Mouse (Mus musculus) large intestine, adult 2 months (tissue): ENCODE measurements around the gene Sdhb. TPM values are rescaled to one million over a fixed set of nuclear protein-coding genes. Genes with fewer than 3 reads are reported as not detected.

ENCODE experiments used
- DNase-seq: peaks from one replicate; pipeline ENCODE4 v3.0.0-alpha.2; 2012; ENCODE audit warnings: low read depth, low spot score
- WGBS: fragments of 180-500 bp; shearing (Covaris S2); methylation state at CpG from one replicate; pipeline ENCODE4 v1.1.7; 2018; 5-methylcytosine and 5-hydroxymethylcytosine counted together
- polyA plus RNA-seq: library from polyadenylated mRNA; depleted of rRNA; stranded (reverse); fragments of >200 nt; gene quantifications from 2 replicates; pipeline ENCODE4 v1.2.3, GENCODE M21; 2012

Gene Sdhb
- polyA plus RNA-seq, 1 experiment, result 328 TPM

GRCm38 (mm10) chr4:140971691-140972090, 10.7 kb downstream of the Sdhb start:
- 76% methylated on average over 13 of the region's 13 CpGs for WGBS

GRCm38 (mm10) chr4:140974408-140974807, 13.4 kb downstream of the Sdhb start:
- no peak for DNase-seq

More at GRCm38 (mm10) chr4:140971691-140972090, 10.7 kb downstream of the Sdhb start:
- DNase-seq, result no peak

GRCm38 (mm10) chr4:140975356-140975755, 14.4 kb downstream of the Sdhb start:
- no peak for DNase-seq
- 87% methylated on average over 7 of the region's 7 CpGs for WGBS

More at GRCm38 (mm10) chr4:140974408-140974807, 13.4 kb downstream of the Sdhb start:
- 94% methylated on average over 6 of the region's 6 CpGs for WGBS

GRCm38 (mm10) chr4:140977278-140977677, 16.3 kb downstream of the Sdhb start:
- WGBS, result 42% methylated on average over 10 of the region's 10 CpGs
- DNase-seq, result no peak

- WGBS, result 55% methylated on average over 14 of the region's 14 CpGs
- DNase-seq, result peak; percentile 37
Measured at GRCm38 (mm10) chr4:140977886-140978692, 17.1 kb downstream of the Sdhb start.

GRCm38 (mm10) chr4:140981605-140982004, 20.6 kb downstream of the Sdhb start:
- no peak for DNase-seq
- 96% methylated on average over 2 of the region's 2 CpGs for WGBS

- 28% methylated on average over 4 of the region's 4 CpGs for WGBS
- DNase-seq, result no peak
Measured at GRCm38 (mm10) chr4:140982808-140983207, 21.8 kb downstream of the Sdhb start.

- no peak for DNase-seq
- 6% methylated on average over 9 of the region's 9 CpGs for WGBS
Measured at GRCm38 (mm10) chr4:140983442-140983841, 22.4 kb downstream of the Sdhb start.

GRCm38 (mm10) chr4:140984544-140984943, 23.5 kb downstream of the Sdhb start:
- WGBS, result 88% methylated on average over 6 of the region's 6 CpGs
- no peak for DNase-seq

- DNase-seq, result no peak
- 33% methylated on average over 15 of the region's 15 CpGs for WGBS
Measured at GRCm38 (mm10) chr4:140986024-140986710, 25.2 kb downstream of the Sdhb start.

- DNase-seq, result peak; percentile 47
- 1% methylated on average over 58 of the region's 58 CpGs for WGBS
Measured at GRCm38 (mm10) chr4:140986711-140987395, 25.9 kb downstream of the Sdhb start, which contains the start of gene Atp13a2. Gene Atp13a2 (plus strand): TSS chr4:140986873.

- no peak for DNase-seq
- 40% methylated on average over 7 of the region's 7 CpGs for WGBS
Measured at GRCm38 (mm10) chr4:140987476-140987875, 26.5 kb downstream of the Sdhb start.

- DNase-seq, result no peak
- 74% methylated on average over 7 of the region's 7 CpGs for WGBS
Measured at GRCm38 (mm10) chr4:140988706-140989290, 27.8 kb downstream of the Sdhb start.

GRCm38 (mm10) chr4:140989447-140989846, 28.4 kb downstream of the Sdhb start:
- DNase-seq, result no peak
- 81% methylated on average over 14 of the region's 14 CpGs for WGBS

GRCm38 (mm10) chr4:140992215-140992614, 31.2 kb downstream of the Sdhb start:
- no peak for DNase-seq
- WGBS, result 93% methylated on average over 20 of the region's 20 CpGs

- no peak for DNase-seq
Measured at GRCm38 (mm10) chr4:140993846-140994245, 32.8 kb downstream of the Sdhb start.

GRCm38 (mm10) chr4:140995811-140996210, 34.8 kb downstream of the Sdhb start:
- 90% methylated on average over 8 of the region's 8 CpGs for WGBS
- no peak for DNase-seq

More at GRCm38 (mm10) chr4:140993846-140994245, 32.8 kb downstream of the Sdhb start:
- 86% methylated on average over 8 of the region's 8 CpGs for WGBS

- no peak for DNase-seq
- WGBS, result 94% methylated on average over 9 of the region's 9 CpGs
Measured at GRCm38 (mm10) chr4:140996812-140997211, 35.8 kb downstream of the Sdhb start.

- WGBS, result 85% methylated on average over 13 of the region's 13 CpGs
- no peak for DNase-seq
Measured at GRCm38 (mm10) chr4:141005983-141006382, 45.0 kb downstream of the Sdhb start.

GRCm38 (mm10) chr4:141008028-141008427, 47.0 kb downstream of the Sdhb start:
- no peak for DNase-seq
- 71% methylated on average over 8 of the region's 8 CpGs for WGBS
